Mouse (Mus musculus) liver, embryonic 14.5 days (tissue): ENCODE measurements around the gene Trmt44. TPM values are rescaled to one million over a fixed set of nuclear protein-coding genes. Genes with fewer than 3 reads are reported as not detected.
"Not testable (repeated sequence)": the region's sequence is repeated elsewhere in the genome, so short reads cannot be mapped to it uniquely, and the experiment has no call there.

ENCODE experiments used
- ATAC-seq: fragments of 200-750 bp; cut with Nextera tagmentation; 2 replicates; pipeline ENCODE4 v1.8.0; 2017; ENCODE audit warnings: moderate number of reproducible peaks, mild to moderate bottlenecking, moderate library complexity; ENCODE audit not compliant: insufficient read depth
- DNase-seq, 3 experiments: peaks; one replicate each; pipeline ENCODE4 v3.0.0-alpha.2; 2012 to 2013; ENCODE audit warnings: low read depth in 3 of 3, low spot score in 3 of 3
- H3K27ac ChIP-seq: fragments of 300-500 bp; sonication (generic); 2 replicates; pipeline ENCODE4 v1.5.1; 2014; ENCODE audit warnings: moderate library complexity, mild to moderate bottlenecking, control low read depth, inconsistent platforms
- H3K27me3 ChIP-seq: fragments of 300-500 bp; sonication (generic); 2 replicates; pipeline ENCODE4 v1.6.1; 2014; ENCODE audit warnings: mild to moderate bottlenecking, low read length, moderate library complexity; ENCODE audit not compliant: control insufficient read depth, insufficient read depth
- H3K36me3 ChIP-seq: fragments of 300-500 bp; sonication (generic); replicated peaks from 2 replicates; pipeline ENCODE4 v1.6.1; 2014; ENCODE audit warnings: low read depth; ENCODE audit not compliant: control insufficient read depth, insufficient read depth
- H3K4me1 ChIP-seq, 2 experiments: fragments of 200-500 bp in 1 of 2; fragments of 300-500 bp in 1 of 2; sonication (generic) in 1 of 2; replicated peaks; 2 replicates each; pipeline ENCODE4 v1.6.1; 2012 to 2014; ENCODE audit warnings: antibody characterized with exemption in 1 of 2, inconsistent platforms in 1 of 2, low read length in 1 of 2; ENCODE audit not compliant: control insufficient read depth in 2 of 2, insufficient read depth in 2 of 2
- H3K4me2 ChIP-seq: fragments of 300-500 bp; sonication (generic); 2 replicates; pipeline ENCODE4 v1.6.1; 2014; ENCODE audit warnings: low read depth, mild to moderate bottlenecking, control low read depth, moderate library complexity
- H3K4me3 ChIP-seq, 2 experiments: fragments of 200-500 bp in 1 of 2; fragments of 300-500 bp in 1 of 2; sonication (generic) in 1 of 2; 2 replicates each; pipeline ENCODE4 v1.5.1; 2012 to 2014; ENCODE audit warnings: low read depth in 2 of 2, low read length in 2 of 2, mild to moderate bottlenecking in 2 of 2, control low read depth in 1 of 2, inconsistent platforms in 1 of 2, moderate library complexity in 1 of 2; ENCODE audit not compliant: insufficient read depth in 1 of 2
- H3K9ac ChIP-seq: fragments of 300-500 bp; sonication (generic); replicated peaks from 2 replicates; pipeline ENCODE4 v1.6.1; 2014; ENCODE audit warnings: mild to moderate bottlenecking, control low read depth, moderate library complexity
- H3K9me3 ChIP-seq: fragments of 300-500 bp; sonication (generic); 2 replicates; pipeline ENCODE4 v1.6.1; 2016; ENCODE audit warnings: low read length, mixed read lengths; ENCODE audit not compliant: control insufficient read depth
- CTCF ChIP-seq: IDR thresholded peaks from 2 replicates; pipeline ENCODE4 v1.5.1; 2016; ENCODE audit warnings: antibody characterized with exemption, low read depth, control low read depth
- EP300 ChIP-seq: IDR thresholded peaks from 2 replicates; pipeline ENCODE4 v1.6.1; 2016; ENCODE audit warnings: antibody characterized with exemption, low read depth
- WGBS: fragments of 180-500 bp; shearing (Covaris S2); extraction: QIAGEN DNeasy Blood & Tissue Kit; methylation state at CpG from one replicate; pipeline ENCODE4 v1.1.7; 2014; ENCODE audit not compliant: insufficient replicate concordance; 5-methylcytosine and 5-hydroxymethylcytosine counted together
- polyA plus RNA-seq, 2 experiments: library from polyadenylated mRNA; depleted of rRNA in 1 of 2; stranded (reverse) in 1 of 2; unstranded in 1 of 2; fragments of >200 nt; fragmentation: Nextera tagmentation in 1 of 2; extraction: Ambion mirVana in 1 of 2; gene quantifications; 2 replicates each; pipeline versions ENCODE4 v1.2.1 to v1.2.3; 2012 to 2014

Trmt44 gene
- polyA plus RNA-seq, 2 experiments, result 2.0 to 2.3 TPM

GRCm38 (mm10) chr5:35592081-35592736, 17.3 kb upstream of the Trmt44 start:
- Histone ChIP-seq H3K4me3 (no peak overlapping the region), H3K9me3 (no peaks in the 10 kb centered on the region), H3K27ac (no peak overlapping the region), H3K9ac (no peak overlapping the region), H3K27me3 (no peaks in the 10 kb centered on the region), H3K36me3 (no peaks in the 10 kb centered on the region), H3K4me2 (no peak overlapping the region), H3K4me1 (no peaks in the 10 kb centered on the region)
- TF ChIP-seq EP300 (no peak), CTCF (peak; percentile 68)
- ATAC-seq (no peak), DNase-seq (no peak)
- WGBS, result 71% methylated on average over 21 of the region's 21 CpGs

GRCm38 (mm10) chr5:35591497-35591896, 16.6 kb upstream of the Trmt44 start:
- Histone ChIP-seq H3K27ac (no peak overlapping the region), H3K9me3 (no peaks in the 10 kb centered on the region), H3K4me3 (no peak overlapping the region), H3K4me2 (no peak overlapping the region), H3K9ac (no peak overlapping the region), H3K4me1 (no peaks in the 10 kb centered on the region), H3K36me3 (no peaks in the 10 kb centered on the region), H3K27me3 (no peaks in the 10 kb centered on the region)
- ATAC-seq (no peak), DNase-seq (no peak)
- no peak for TF ChIP-seq CTCF
- no peak for TF ChIP-seq EP300
- 75% methylated on average over 4 of the region's 4 CpGs for WGBS

- not testable (repeated sequence) for H3K27me3 ChIP-seq, H3K36me3 ChIP-seq, ATAC-seq, H3K4me3 ChIP-seq, H3K9me3 ChIP-seq, DNase-seq, H3K9ac ChIP-seq, H3K27ac ChIP-seq
- WGBS, result 73% methylated on average over 2 of the region's 2 CpGs
- Histone ChIP-seq H3K4me2 (peak overlapping the region; percentile 88; the same call in 1 of the 2 replicates), H3K4me1 (peaks cover 7 to 12% of the 10 kb centered on the region in 2 experiments)
Measured at GRCm38 (mm10) chr5:35584259-35584658, 9.4 kb upstream of the Trmt44 start.

GRCm38 (mm10) chr5:35583221-35583783, 8.4 kb upstream of the Trmt44 start:
- DNase-seq (peak in 1 of 3 experiments; percentile 31), ATAC-seq (no peak)
- 1% methylated on average over 17 of the region's 17 CpGs for WGBS
- TF ChIP-seq CTCF, result no peak
- no peak overlapping the region for H3K27ac ChIP-seq
- peak overlapping the region; percentile 23 for H3K9ac ChIP-seq
- no peaks in the 10 kb centered on the region for H3K9me3 ChIP-seq
- H3K27me3 ChIP-seq, result no peaks in the 10 kb centered on the region
- H3K4me2 ChIP-seq, result peak overlapping the region; percentile 88
- H3K4me3 ChIP-seq, result peak overlapping the region; percentile 58 to 83
- peaks cover 7 to 12% of the 10 kb centered on the region in 2 experiments for H3K4me1 ChIP-seq
- H3K36me3 ChIP-seq, result no peaks in the 10 kb centered on the region

- Histone ChIP-seq H3K36me3 (no peaks in the 10 kb centered on the region), H3K27me3 (no peaks in the 10 kb centered on the region), H3K4me1 (peaks cover 7 to 12% of the 10 kb centered on the region in 2 experiments), H3K27ac (no peak within 1 kb of the TSS), H3K4me2 (peak within 1 kb of the TSS; percentile 88), H3K9ac (peak within 1 kb of the TSS; percentile 28), H3K9me3 (no peaks in the 10 kb centered on the region), H3K4me3 (peak within 1 kb of the TSS; percentile 58 to 83)
- WGBS, result under 1% methylated on average over 35 of the region's 35 CpGs
- ATAC-seq, result peak; percentile 88
- TF ChIP-seq CTCF (no peak), EP300 (no peak)
- peak; percentile 84 to 87 (median 85) for DNase-seq
Measured at GRCm38 (mm10) chr5:35582445-35583220, 7.8 kb upstream of the Trmt44 start, which contains the start of gene Acox3. TSS of gene Acox3 (plus strand) at chr5:35583040.
